Mouse (Mus musculus) midbrain, embryonic 11.5 days (tissue): ENCODE data around the gene Arntl2. TPM values are rescaled to one million over a fixed set of nuclear protein-coding genes. Genes with fewer than 3 reads are reported as not detected.
A peak's percentile ranks its signal among the peaks of the same experiment; 100 is the strongest.

ENCODE experiments used
- ATAC-seq: fragments of 200-750 bp; cut with Nextera tagmentation; 2 replicates; pipeline ENCODE4 v1.8.0; 2017; ENCODE audit warnings: moderate TSS enrichment, moderate library complexity; ENCODE audit not compliant: low FRiP score
- DNase-seq: peaks from one replicate; pipeline ENCODE4 v3.0.0; 2015; ENCODE audit warnings: low spot score; ENCODE audit errors: missing footprints
- H3K27ac ChIP-seq: fragments of 300-500 bp; sonication (generic); 2 replicates; pipeline ENCODE4 v1.5.1; 2014; ENCODE audit warnings: low read depth, low read length
- H3K27me3 ChIP-seq: fragments of 300-500 bp; sonication (generic); 2 replicates; pipeline ENCODE4 v1.6.1; 2014; ENCODE audit warnings: mild to moderate bottlenecking, low read length, moderate library complexity, mixed read lengths; ENCODE audit not compliant: control insufficient read depth, insufficient read depth
- H3K36me3 ChIP-seq: fragments of 300-500 bp; sonication (generic); 2 replicates; pipeline ENCODE4 v1.6.1; 2014; ENCODE audit warnings: mild to moderate bottlenecking, low read length, moderate library complexity, mixed read lengths; ENCODE audit not compliant: control insufficient read depth, insufficient read depth
- H3K4me1 ChIP-seq: fragments of 300-500 bp; sonication (generic); 2 replicates; pipeline ENCODE4 v1.6.1; 2014; ENCODE audit warnings: low read length; ENCODE audit not compliant: control insufficient read depth, insufficient read depth
- H3K4me2 ChIP-seq: fragments of 300-500 bp; sonication (generic); 2 replicates; pipeline ENCODE4 v1.6.1; 2014; ENCODE audit warnings: mild to moderate bottlenecking, moderate library complexity
- H3K4me3 ChIP-seq: fragments of 300-500 bp; sonication (generic); 2 replicates; pipeline ENCODE4 v1.5.1; 2014; ENCODE audit warnings: low read depth, low read length
- H3K9ac ChIP-seq: fragments of 300-500 bp; sonication (generic); 2 replicates; pipeline ENCODE4 v1.6.1; 2014; ENCODE audit warnings: low read length
- H3K9me3 ChIP-seq: fragments of 300-500 bp; sonication (generic); 2 replicates; pipeline ENCODE4 v1.6.1; 2016; ENCODE audit warnings: low read length; ENCODE audit not compliant: control insufficient read depth
- WGBS: fragments of 180-500 bp; shearing (Covaris S2); extraction: QIAGEN DNeasy Blood & Tissue Kit; methylation state at CpG from one replicate; pipeline ENCODE4 v1.1.7; 2014; 5-methylcytosine and 5-hydroxymethylcytosine counted together
- polyA plus RNA-seq: library from polyadenylated mRNA; unstranded; fragments of >200 nt; fragmentation: Nextera tagmentation; extraction: Ambion mirVana; gene quantifications from 2 replicates; pipeline ENCODE4 v1.2.1, GENCODE M21; 2014

The Arntl2 gene
- polyA plus RNA-seq, 1 experiment from 2014 or later = 1.4 TPM

DNA sequence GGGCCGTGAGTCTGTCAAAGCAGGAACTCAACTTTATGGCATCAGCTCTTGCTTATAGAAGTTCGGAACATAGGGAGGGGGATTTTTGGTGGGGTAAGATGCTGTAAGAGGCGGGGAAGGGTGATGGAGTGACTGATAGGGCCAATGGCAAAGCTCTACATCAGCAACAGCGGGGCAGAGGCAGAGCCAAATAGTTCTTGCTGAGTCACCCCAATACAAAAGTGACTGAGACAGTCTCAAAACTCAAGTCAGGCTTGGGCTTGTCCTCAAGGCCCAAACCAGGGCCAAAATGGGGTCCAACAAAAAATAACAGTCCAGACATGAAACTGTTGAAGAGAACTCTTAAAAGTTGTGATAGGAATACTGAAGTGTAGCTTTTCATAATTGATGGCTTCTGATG is 40.2 kb upstream of the Arntl2 start:
- Histone ChIP-seq H3K27me3 (no peaks in the 10 kb centered on the region), H3K36me3 (no peaks in the 10 kb centered on the region), H3K27ac (no peak overlapping the region), H3K4me2 (no peak overlapping the region), H3K4me3 (no peak overlapping the region), H3K4me1 (no peaks in the 10 kb centered on the region), H3K9me3 (no peaks in the 10 kb centered on the region), H3K9ac (no peak overlapping the region)
- ATAC-seq = no peak
- no peak for DNase-seq
- 93% methylated on average over 4 of the region's 4 CpGs for WGBS

DNA sequence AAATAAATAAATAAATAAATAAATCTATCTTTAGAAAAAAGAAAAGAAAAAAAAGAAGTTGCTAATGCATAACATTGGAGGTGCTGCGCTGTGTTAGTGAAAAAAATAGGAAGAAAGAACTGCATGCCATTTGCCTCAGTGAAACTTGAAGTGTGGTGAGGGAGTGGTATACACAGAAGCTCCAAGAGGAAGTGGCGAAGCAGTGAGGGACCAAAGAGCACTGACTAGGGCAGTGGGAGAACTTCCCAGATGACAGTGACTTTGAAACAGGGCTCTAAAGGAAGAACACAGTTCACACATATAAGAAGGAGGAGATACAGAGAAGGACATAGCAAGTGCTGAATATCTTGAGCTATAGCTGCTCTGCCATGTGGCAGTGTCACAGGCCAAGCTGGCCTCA is 36.8 kb upstream of the Arntl2 start:
- DNase-seq (no peak), ATAC-seq (no peak)
- Histone ChIP-seq H3K27me3 (no peaks in the 10 kb centered on the region), H3K4me3 (no peak overlapping the region), H3K4me2 (no peak overlapping the region), H3K4me1 (no peaks in the 10 kb centered on the region), H3K27ac (no peak overlapping the region), H3K36me3 (no peaks in the 10 kb centered on the region), H3K9me3 (no peaks in the 10 kb centered on the region), H3K9ac (no peak overlapping the region)
- 99% methylated on average over 2 of the region's 2 CpGs for WGBS

DNA sequence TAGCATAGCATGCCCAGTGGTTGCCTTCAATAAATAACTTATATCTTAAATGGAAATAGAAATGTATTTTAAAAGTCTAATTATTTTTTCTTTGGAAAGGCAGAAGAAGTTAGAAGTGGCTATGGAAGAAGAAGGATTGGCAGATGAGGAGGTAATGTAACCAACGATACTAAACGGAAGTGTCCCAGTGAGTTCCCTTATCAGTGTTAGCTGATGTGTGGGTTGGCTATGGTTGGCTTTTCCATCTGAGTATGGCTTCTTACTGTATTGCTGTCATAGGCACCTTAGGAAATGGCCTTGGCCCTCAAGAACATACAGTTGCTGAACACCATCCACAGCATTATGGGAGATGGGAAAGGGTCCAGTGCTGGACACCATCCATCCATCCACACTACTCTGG is 35.8 kb upstream of the Arntl2 start:
- Histone ChIP-seq H3K4me1 (no peaks in the 10 kb centered on the region), H3K4me2 (no peak overlapping the region), H3K4me3 (no peak overlapping the region), H3K27ac (no peak overlapping the region), H3K36me3 (no peaks in the 10 kb centered on the region), H3K27me3 (no peaks in the 10 kb centered on the region), H3K9ac (no peak overlapping the region), H3K9me3 (no peaks in the 10 kb centered on the region)
- 96% methylated on average over 2 of the region's 2 CpGs for WGBS
- ATAC-seq (no peak), DNase-seq (no peak)

DNA sequence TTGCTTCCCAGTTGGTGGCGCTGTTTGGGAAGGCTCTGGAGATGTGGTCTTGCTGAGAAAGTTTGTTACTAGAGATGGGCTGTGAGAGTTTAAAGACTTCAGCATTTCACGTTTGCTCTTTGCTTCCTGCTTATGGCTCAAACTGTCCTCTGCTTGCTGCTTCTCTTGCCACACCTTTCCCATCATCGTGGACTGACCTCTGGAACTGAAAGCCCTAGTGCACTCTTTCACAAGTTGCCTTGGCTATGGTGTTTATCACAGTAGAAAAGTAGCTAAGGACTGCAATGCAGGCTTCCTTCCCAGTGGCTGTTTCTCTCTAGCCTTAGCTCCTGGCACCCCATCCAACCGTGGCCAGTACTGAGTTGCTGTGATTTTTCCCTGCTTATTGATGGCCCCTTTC is 35.1 kb upstream of the Arntl2 start:
- H3K27ac ChIP-seq = no peak overlapping the region
- no peaks in the 10 kb centered on the region for H3K27me3 ChIP-seq
- no peak for DNase-seq
- WGBS = 74% methylated on average over 4 of the region's 4 CpGs
- H3K4me3 ChIP-seq = no peak overlapping the region
- no peaks in the 10 kb centered on the region for H3K36me3 ChIP-seq
- no peak overlapping the region for H3K4me2 ChIP-seq
- ATAC-seq = no peak
- H3K9me3 ChIP-seq = no peaks in the 10 kb centered on the region
- H3K9ac ChIP-seq = no peak overlapping the region
- H3K4me1 ChIP-seq = no peaks in the 10 kb centered on the region

DNA sequence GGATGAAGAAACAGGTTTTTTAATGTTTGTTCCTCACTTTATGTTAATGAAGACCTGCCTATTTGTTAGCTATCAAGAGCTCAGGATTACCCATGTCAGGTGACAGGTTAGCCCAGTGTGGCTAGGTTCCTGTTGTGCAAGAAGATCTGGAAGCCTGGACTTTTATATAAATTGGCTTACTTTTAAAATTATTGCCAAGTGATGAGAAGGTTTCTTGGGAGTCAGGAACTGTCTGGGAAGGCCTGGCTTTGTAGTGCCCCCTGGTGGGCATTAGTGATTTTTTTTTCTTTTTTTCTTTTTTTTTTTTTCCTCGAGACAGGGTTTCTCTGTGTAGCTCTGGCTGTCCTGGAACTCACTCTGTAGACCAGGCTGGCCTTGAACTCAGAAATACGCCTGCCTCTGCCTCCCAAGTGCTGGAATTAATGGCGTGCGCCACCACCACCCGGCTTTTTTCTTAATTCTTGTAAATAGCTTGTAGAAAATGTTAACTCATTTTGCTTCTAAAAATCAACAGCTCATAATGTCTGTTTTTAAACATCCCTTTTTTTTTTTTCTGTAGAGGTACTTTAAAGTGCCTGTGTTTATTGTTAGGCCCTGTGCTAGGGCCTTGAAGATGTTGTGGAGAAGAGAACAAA is 33.5 kb upstream of the Arntl2 start:
- DNase-seq (peak; percentile 92), ATAC-seq (no peak)
- H3K9ac ChIP-seq = no peak overlapping the region
- no peaks in the 10 kb centered on the region for H3K9me3 ChIP-seq
- H3K27ac ChIP-seq = no peak overlapping the region
- no peak overlapping the region for H3K4me2 ChIP-seq
- H3K36me3 ChIP-seq = no peaks in the 10 kb centered on the region
- H3K4me1 ChIP-seq = no peaks in the 10 kb centered on the region
- H3K4me3 ChIP-seq = no peak overlapping the region
- WGBS = 63% methylated on average over 5 of the region's 5 CpGs
- H3K27me3 ChIP-seq = no peaks in the 10 kb centered on the region

DNA sequence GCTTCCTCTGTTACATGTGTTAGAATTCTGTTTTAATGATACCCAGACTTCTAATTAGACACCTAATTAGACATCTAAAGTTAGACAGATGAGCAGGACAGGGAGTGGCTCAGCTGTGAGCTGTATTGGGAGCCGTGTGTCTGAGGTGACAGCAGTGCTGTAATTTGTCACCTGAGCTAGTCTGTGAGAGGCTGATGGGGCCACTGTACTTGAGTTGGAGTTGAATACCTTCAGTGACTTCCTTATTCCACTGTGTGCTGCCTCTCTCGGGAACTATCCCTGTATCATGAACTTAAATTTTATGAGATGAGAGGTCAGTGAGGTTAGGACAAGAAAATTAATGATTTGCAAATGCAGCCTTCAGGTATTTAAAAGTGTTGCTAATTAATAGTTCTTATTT is 31.3 kb upstream of the Arntl2 start:
- Histone ChIP-seq H3K4me1 (no peaks in the 10 kb centered on the region), H3K27me3 (no peaks in the 10 kb centered on the region), H3K9ac (no peak overlapping the region), H3K4me3 (no peak overlapping the region), H3K9me3 (no peaks in the 10 kb centered on the region), H3K36me3 (no peaks in the 10 kb centered on the region; the same call in 1 of the 2 replicates), H3K4me2 (no peak overlapping the region), H3K27ac (no peak overlapping the region)
- 88% methylated on average over 2 of the region's 2 CpGs for WGBS
- no peak for ATAC-seq
- DNase-seq = no peak

DNA sequence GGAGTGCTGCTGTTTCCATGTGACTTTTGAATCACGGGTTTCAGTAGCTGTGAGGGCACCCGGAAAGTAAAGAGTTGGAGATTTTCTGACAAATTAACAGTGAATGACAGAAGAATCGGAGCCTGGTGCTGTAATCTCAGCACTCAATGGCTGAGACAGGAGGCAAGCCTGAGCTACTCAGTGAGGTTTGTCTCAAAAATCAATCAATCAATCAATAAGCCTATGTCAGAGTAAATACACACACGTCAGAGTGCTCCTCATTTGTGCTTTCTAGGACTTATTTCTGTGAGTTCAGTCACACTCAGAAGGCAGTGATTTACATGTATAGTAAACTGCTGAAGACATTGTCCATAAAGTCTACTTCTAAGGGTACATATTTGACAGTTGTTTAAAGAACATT is 30.6 kb upstream of the Arntl2 start:
- H3K27ac ChIP-seq = no peak overlapping the region
- H3K4me2 ChIP-seq = no peak overlapping the region
- 90% methylated on average over 4 of the region's 4 CpGs for WGBS
- no peaks in the 10 kb centered on the region for H3K27me3 ChIP-seq
- ATAC-seq (no peak), DNase-seq (no peak)
- H3K36me3 ChIP-seq = no peaks in the 10 kb centered on the region; the same call in 1 of the 2 replicates
- H3K4me1 ChIP-seq = no peaks in the 10 kb centered on the region
- H3K9me3 ChIP-seq = no peaks in the 10 kb centered on the region
- no peak overlapping the region for H3K4me3 ChIP-seq
- H3K9ac ChIP-seq = no peak overlapping the region

DNA sequence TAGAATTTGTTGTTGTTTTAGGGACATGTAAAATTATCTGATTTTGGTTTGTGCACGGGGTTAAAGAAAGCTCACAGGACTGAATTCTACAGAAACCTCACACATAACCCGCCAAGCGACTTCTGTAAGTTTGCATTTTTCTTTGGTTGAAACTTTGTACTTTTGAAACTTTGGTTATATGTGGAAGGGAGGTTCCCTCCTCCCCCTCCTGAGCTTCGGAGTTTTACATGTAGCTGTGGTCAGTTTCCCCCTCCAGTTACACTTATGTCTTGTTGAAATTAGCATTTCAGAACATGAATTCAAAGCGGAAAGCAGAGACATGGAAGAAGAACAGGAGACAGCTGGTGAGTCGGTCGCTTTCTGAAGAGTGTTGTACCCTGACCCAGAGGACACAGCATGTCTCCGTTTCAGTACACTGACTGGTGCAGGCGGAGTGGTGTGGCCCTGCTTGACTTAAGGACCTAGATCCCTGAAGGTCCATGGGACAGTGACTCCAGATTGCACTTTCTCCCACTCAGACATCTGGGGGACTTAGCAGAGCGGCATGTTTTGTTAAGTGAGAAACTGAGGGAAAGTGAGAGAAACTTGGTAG is 26.9 kb upstream of the Arntl2 start:
- H3K9ac ChIP-seq = no peak overlapping the region
- H3K9me3 ChIP-seq = no peaks in the 10 kb centered on the region
- H3K4me2 ChIP-seq = no peak overlapping the region
- no peaks in the 10 kb centered on the region for H3K27me3 ChIP-seq
- H3K4me3 ChIP-seq = no peak overlapping the region
- no peak overlapping the region for H3K27ac ChIP-seq
- DNase-seq (peak; percentile 19), ATAC-seq (no peak)
- 89% methylated on average over 10 of the region's 10 CpGs for whole genome bisulfite sequencing
- no peaks in the 10 kb centered on the region for H3K4me1 ChIP-seq
- H3K36me3 ChIP-seq = no peaks in the 10 kb centered on the region; the same call in 1 of the 2 replicates

DNA sequence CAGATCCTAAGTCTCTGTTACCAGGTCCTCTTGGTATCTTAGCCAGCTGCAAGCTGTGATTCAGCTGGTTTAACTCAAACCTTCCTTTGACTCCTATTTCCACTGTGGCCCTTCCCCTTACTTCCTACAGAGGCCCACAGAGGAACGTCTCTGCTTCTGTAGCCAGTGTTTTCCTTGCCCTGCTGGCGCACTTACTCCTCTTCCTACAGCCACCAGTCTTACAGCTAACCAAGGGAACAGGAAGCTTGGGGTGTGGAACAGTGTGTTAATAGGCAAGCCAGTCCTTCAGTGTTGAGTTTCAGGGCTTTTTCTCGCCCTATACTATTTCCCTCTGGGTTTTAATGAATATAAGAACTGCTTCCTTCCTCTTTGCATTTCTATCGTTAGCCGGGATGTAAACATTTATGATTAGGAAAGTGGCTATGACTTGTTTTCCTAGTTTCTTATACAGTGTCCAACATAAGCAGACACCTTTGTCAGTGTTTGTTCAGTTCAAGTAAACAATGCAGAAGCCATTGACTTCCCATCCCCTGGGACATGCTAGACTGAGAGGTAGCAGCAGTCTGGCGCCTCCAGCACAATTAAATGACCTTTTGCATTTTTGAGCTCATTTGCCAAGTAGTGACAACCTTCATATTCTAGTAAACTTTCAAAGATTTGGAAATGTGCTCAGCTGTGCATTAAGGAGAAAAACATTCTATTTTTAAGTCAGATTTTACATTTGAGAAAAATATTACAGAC is 25.7 kb upstream of the Arntl2 start:
- H3K36me3 ChIP-seq = no peaks in the 10 kb centered on the region; the same call in 1 of the 2 replicates
- ATAC-seq (no peak), DNase-seq (peak; percentile 45)
- no peaks in the 10 kb centered on the region for H3K9me3 ChIP-seq
- no peak overlapping the region for H3K27ac ChIP-seq
- H3K27me3 ChIP-seq = no peaks in the 10 kb centered on the region
- no peak overlapping the region for H3K4me3 ChIP-seq
- WGBS = 74% methylated on average over 6 of the region's 6 CpGs
- H3K9ac ChIP-seq = no peak overlapping the region
- H3K4me2 ChIP-seq = no peak overlapping the region
- no peaks in the 10 kb centered on the region for H3K4me1 ChIP-seq
